Mouse (Mus musculus) intestine, embryonic 16.5 days (tissue): Measurements from ENCODE around the gene Ube4b. TPM values are rescaled to one million over a fixed set of nuclear protein-coding genes. Genes with fewer than 3 reads are reported as not detected.

Experiments
- ATAC-seq: fragments of 200-750 bp; cut with Nextera tagmentation; 2 replicates; pipeline ENCODE4 v1.8.0; 2017; ENCODE audit warnings: moderate TSS enrichment, moderate library complexity
- H3K27ac ChIP-seq: fragments of 300-500 bp; sonication (generic); 2 replicates; pipeline ENCODE4 v1.5.1; 2014; ENCODE audit warnings: mild to moderate bottlenecking, low read length
- H3K27me3 ChIP-seq: fragments of 300-500 bp; sonication (generic); replicated peaks from 2 replicates; pipeline ENCODE4 v1.6.1; 2014; ENCODE audit warnings: low read length, control low read depth, mixed read lengths; ENCODE audit not compliant: control insufficient read depth, insufficient read depth
- H3K36me3 ChIP-seq: fragments of 300-500 bp; sonication (generic); 2 replicates; pipeline ENCODE4 v1.6.1; 2014; ENCODE audit warnings: low read length, control low read depth; ENCODE audit not compliant: control insufficient read depth, insufficient read depth
- H3K4me1 ChIP-seq: fragments of 300-500 bp; sonication (generic); 2 replicates; pipeline ENCODE4 v1.6.1; 2014; ENCODE audit warnings: low read length, control low read depth, mixed read lengths; ENCODE audit not compliant: control insufficient read depth, insufficient read depth
- H3K4me2 ChIP-seq: fragments of 300-500 bp; sonication (generic); 2 replicates; pipeline ENCODE4 v1.6.1; 2014; ENCODE audit warnings: low read depth, low read length, control low read depth
- H3K4me3 ChIP-seq: fragments of 300-500 bp; sonication (generic); 2 replicates; pipeline ENCODE4 v1.5.1; 2014; ENCODE audit warnings: mild to moderate bottlenecking, low read length
- H3K9ac ChIP-seq: fragments of 300-500 bp; sonication (generic); 2 replicates; pipeline ENCODE4 v1.6.1; 2014; ENCODE audit warnings: low read depth, low read length
- H3K9me3 ChIP-seq: fragments of 300-500 bp; sonication (generic); 2 replicates; pipeline ENCODE4 v1.6.1; 2016; ENCODE audit warnings: low read length, control low read depth; ENCODE audit not compliant: control insufficient read depth
- WGBS: fragments of 180-500 bp; shearing (Covaris S2); extraction: QIAGEN DNeasy Blood & Tissue Kit; methylation state at CpG from one replicate; pipeline ENCODE4 v1.1.7; 2014; 5-methylcytosine and 5-hydroxymethylcytosine counted together
- polyA plus RNA-seq: library from polyadenylated mRNA; unstranded; fragments of >200 nt; fragmentation: Nextera tagmentation; extraction: Ambion mirVana; gene quantifications from 2 replicates; pipeline ENCODE4 v1.2.1, GENCODE M21; 2015

The Ube4b gene
- polyA plus RNA-seq, 1 experiment from 2014 or later = 31.1 TPM

DNA sequence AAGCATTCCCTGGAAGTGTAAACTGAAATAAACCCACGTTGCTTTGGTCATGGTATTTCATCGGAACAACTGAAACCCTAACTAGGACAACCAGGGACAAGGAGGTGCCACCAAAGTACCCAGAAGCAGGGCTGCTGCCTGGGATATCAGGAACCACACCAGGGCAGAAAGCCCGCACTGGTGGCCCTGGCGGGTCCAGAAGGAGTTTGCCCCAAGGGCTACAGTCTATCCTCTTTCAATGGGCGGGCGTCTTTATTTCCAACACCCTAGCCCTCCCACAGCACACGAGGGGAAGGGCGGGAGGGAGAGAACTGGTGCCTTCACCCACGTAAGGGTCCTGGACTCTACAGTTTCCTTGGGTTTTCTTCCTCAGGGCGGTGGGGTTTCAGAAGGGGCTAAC, 10.1 kb downstream of the Ube4b start:
- Histone ChIP-seq H3K9ac (0 out of 2 replicates have a peak overlapping the region, but pooled peaks have one; percentile 14), H3K4me2 (no peak overlapping the region), H3K4me3 (no peak overlapping the region), H3K27ac (peak overlapping the region; percentile 84), H3K9me3 (no peaks in the 10 kb centered on the region), H3K27me3 (no peaks in the 10 kb centered on the region), H3K4me1 (peaks cover 42% of the 10 kb centered on the region), H3K36me3 (peaks cover 3% of the 10 kb centered on the region; the same call in 1 of the 2 replicates)
- ATAC-seq = no peak
- 66% methylated on average over 10 of the region's 10 CpGs for WGBS

DNA sequence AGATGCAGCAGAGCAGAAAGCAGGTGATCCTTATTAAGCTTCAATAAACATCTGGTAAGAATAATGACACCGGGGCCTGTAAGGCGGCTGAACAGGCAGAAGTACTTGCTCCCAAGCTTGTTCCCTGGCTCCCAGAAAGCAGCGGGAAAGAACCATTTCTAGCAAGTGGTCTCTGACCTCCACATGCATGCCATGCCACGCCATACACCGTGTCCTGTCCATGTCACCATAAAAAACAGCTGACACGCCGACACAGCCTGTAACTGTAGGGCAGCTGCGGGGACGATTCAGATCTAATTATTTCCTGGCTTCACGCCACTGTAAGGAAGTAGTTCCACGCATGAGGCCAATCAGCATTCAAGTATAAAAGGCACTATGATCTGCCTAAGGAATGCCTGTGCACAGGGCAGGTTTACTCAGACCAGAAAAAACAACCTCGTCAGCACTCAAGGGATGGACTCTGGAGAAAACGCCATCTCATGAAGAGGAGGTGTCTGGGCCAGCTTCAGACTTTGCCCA, 10.8 kb downstream of the Ube4b start:
- Histone ChIP-seq H3K4me1 (peaks cover 39% of the 10 kb centered on the region), H3K9ac (0 out of 2 replicates have a peak overlapping the region, but pooled peaks have one; percentile 14), H3K27me3 (no peaks in the 10 kb centered on the region), H3K4me3 (no peak overlapping the region), H3K9me3 (no peaks in the 10 kb centered on the region), H3K4me2 (peak overlapping the region; percentile 22), H3K36me3 (peaks cover 3% of the 10 kb centered on the region), H3K27ac (peak overlapping the region; percentile 84)
- WGBS = 43% methylated on average over 13 of the region's 13 CpGs
- ATAC-seq = peak; percentile 87

DNA sequence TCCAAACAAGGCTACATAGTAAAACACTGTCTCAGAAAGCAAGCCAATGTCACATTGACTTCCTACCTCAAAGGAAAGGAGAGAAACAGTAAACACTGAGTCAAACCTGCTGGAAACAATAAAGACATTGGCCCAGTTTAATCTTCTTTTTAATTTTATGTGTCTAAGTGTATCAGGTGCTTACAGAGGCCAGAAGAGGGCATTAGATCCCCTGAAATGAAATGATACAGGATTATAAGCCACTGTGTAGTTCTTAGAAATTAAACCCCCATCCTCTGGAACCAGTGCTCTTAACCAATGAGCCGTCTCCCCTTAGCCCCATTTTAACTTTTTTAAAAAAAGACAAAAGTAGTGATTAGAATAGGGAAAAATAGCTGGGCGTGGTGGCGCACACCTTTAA, 12.3 kb downstream of the Ube4b start:
- Histone ChIP-seq H3K27ac (no peak overlapping the region), H3K27me3 (no peaks in the 10 kb centered on the region), H3K4me3 (no peak overlapping the region), H3K9ac (no peak overlapping the region), H3K9me3 (no peaks in the 10 kb centered on the region), H3K4me1 (peaks cover 39% of the 10 kb centered on the region), H3K4me2 (no peak overlapping the region), H3K36me3 (peaks cover 5% of the 10 kb centered on the region)
- no peak for ATAC-seq
- 93% methylated on average over 3 of the region's 3 CpGs for WGBS

DNA sequence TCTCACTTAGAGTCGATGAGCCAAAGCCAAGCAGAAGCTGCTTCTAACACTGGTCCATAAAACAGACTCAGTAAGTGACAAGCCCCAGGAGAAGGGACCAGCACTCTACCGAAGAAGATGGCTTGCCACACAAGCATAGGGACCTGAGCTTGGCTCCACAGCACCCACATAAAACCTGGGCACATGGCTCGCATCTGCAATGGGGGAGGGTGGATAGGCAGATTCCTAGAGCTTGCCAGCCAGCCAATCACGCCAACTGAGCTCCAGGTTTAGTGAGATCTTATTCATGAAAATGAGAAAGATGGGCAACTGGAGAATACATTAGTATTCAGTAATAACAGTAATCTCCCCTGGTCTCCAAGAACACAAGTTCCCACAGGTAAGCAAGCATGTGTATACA, 16.8 kb downstream of the Ube4b start:
- H3K4me1 ChIP-seq = peaks cover 5% of the 10 kb centered on the region; the same call in 1 of the 2 replicates
- no peak overlapping the region for H3K4me2 ChIP-seq
- no peak overlapping the region for H3K4me3 ChIP-seq
- H3K27ac ChIP-seq = no peak overlapping the region
- H3K9ac ChIP-seq = no peak overlapping the region
- no peaks in the 10 kb centered on the region for H3K27me3 ChIP-seq
- ATAC-seq = no peak
- 86% methylated on average over 4 of the region's 4 CpGs for WGBS
- H3K9me3 ChIP-seq = no peaks in the 10 kb centered on the region
- peaks cover 5% of the 10 kb centered on the region for H3K36me3 ChIP-seq

DNA sequence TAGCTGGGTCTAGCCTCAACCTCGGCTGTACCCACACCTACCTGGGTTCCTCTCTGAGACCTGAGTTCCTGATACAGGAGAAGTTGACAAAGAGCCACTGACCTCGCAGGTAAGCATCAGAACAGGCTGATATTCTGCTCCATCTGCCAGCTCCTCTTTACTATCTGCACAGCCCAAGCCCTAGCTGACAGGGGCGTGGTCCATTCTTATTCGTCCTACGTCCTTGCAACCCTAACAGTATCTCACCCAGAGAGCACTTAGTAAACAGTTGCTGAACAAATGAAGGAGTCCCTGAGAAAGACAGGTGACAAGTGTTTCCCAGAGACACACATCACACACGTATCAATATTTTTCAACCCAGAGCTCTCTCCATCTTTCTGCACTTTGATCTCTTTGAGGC, 18.2 kb downstream of the Ube4b start:
- WGBS = 74% methylated on average over 6 of the region's 6 CpGs
- ATAC-seq = no peak
- Histone ChIP-seq H3K4me3 (no peak overlapping the region), H3K9ac (no peak overlapping the region; the same call in 1 of the 2 replicates), H3K36me3 (peaks cover 5% of the 10 kb centered on the region), H3K4me1 (peaks cover 18% of the 10 kb centered on the region), H3K27ac (peak overlapping the region; percentile 16; the same call in 1 of the 2 replicates), H3K27me3 (no peaks in the 10 kb centered on the region), H3K9me3 (no peaks in the 10 kb centered on the region), H3K4me2 (no peak overlapping the region)

DNA sequence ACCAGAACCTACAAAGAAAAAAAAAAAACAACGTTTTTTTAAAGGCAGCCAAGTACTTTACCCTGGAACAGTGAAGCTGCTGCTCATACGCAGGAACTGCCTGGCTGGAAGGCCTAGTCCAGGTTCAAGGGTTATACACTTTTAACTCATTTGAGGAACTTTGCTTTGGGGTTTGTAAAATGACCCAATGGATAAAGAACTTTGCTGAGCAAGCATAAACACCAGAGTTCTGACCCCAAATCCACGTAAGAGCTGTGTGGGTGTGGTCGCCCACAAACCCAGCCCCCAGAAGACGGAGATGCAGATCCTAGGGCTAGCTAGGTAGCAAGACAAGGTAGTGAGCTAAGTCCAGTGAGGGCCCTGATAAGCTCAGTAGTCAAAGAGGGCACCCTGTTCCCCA, 19.1 kb downstream of the Ube4b start:
- peaks cover 5% of the 10 kb centered on the region for H3K36me3 ChIP-seq
- peak overlapping the region; percentile 16; the same call in 1 of the 2 replicates for H3K27ac ChIP-seq
- 73% methylated on average over 5 of the region's 5 CpGs for WGBS

DNA sequence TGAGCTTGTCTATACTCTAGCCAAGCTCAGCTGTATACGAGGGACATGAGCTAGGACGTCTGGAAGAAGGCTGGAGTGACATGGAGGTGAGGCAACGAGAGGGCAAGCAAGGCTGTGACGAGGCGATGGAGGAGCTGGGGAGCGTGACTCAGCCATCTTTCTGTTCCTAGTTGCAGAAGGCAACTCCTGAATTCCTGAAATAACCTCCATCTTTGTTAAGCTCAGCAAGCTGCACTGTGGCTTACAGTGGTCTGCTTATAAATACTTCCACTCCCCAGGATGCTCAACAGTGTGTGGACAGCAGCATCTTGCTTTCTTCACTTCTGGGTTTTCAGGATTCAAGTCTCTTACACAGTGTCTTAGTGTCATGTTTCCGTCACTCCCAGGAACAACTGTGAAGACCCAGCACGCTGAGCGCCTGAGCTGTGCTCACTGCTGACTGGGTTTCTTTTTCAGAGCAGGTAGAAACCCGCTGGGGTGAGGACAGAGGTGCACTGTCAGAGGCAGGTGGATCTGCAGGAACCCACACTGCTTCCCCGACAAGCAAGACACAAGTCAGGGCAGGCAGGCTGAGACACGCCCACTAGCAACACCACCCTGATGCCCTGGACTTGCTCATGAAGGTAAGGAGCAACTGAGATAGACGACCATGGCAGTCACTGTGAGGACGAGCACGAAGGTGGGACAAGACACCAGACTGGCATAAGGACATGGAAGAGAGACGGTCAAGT, 20.7 kb downstream of the Ube4b start:
- Histone ChIP-seq H3K36me3 (peaks cover 2% of the 10 kb centered on the region), H3K27me3 (no peaks in the 10 kb centered on the region), H3K4me1 (peaks cover 35% of the 10 kb centered on the region), H3K9ac (no peak overlapping the region), H3K4me3 (no peak overlapping the region), H3K4me2 (no peak overlapping the region), H3K9me3 (no peaks in the 10 kb centered on the region), H3K27ac (no peak overlapping the region)
- WGBS = 78% methylated on average over 16 of the region's 16 CpGs
- ATAC-seq = no peak

More for the DNA sequence above, 19.1 kb downstream of the Ube4b start:
- Histone ChIP-seq H3K4me1 (peaks cover 25% of the 10 kb centered on the region), H3K9me3 (no peaks in the 10 kb centered on the region), H3K27me3 (no peaks in the 10 kb centered on the region), H3K4me2 (no peak overlapping the region), H3K4me3 (no peak overlapping the region), H3K9ac (no peak overlapping the region)
- ATAC-seq = no peak

DNA sequence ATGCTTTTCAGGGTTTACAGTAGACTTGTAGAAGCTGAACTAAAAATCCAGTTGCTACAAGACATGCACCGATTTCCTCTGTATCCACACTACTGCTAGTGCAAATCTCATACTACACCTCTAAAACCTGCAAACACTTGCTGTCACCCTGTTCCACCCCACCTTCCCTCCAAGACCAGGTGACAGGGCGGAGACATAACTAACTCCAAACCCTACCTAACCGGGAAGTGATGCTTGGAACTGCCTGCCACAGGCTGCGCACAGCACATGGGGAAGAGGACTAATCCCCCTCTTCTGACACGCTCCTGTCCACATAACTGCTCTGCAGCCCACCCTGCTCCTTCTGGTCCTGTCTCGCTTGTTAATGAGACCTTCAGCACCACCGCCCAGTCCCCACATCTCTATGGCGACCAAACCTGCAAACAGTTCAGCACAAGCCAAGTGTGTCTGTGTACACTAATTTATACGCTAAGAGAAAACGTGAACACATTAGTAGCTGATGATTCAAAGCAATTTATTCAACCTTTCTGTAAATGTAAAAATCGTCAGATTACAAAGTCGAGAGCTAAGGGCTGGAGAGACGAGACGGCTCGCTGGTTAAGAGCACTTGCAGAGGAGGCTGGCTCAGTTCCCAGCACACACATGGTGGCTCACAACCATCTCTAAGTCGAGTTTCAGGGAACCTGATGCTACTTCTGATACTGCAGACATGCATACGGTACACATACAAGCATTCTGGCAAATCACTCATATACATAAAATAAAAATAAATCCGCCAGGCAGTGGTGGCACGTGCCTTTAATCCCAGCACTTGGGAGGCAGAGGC, 21.7 kb downstream of the Ube4b start:
- Histone ChIP-seq H3K9ac (no peak overlapping the region), H3K9me3 (no peaks in the 10 kb centered on the region), H3K27me3 (no peaks in the 10 kb centered on the region), H3K4me2 (no peak overlapping the region), H3K4me3 (no peak overlapping the region), H3K4me1 (peaks cover 38% of the 10 kb centered on the region), H3K27ac (0 out of 2 replicates have a peak overlapping the region, but pooled peaks have one; percentile 11), H3K36me3 (peaks cover 2% of the 10 kb centered on the region; the same call in 1 of the 2 replicates)
- ATAC-seq = no peak
- 53% methylated on average over 19 of the region's 19 CpGs for WGBS

DNA sequence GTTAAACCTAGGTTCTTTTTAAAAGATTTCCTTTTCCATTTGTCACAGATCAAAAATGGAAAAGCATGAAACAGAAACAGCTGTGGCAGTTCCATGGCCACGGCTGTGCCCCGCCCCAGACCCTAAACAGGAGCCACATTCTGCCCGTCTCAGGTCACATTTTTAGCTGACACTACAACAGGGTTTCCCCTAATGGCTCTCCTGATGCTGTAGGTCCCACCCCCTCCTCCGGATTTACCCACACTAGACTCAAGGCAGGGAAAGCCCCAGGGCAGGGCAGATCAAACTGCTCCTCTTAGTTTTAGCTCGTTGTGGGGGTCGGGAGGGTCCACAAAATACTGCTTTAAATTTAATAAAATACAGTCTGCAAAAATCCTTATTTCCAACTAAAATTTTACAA, 23.5 kb downstream of the Ube4b start:
- Histone ChIP-seq H3K9ac (peak overlapping the region; percentile 2; the same call in 1 of the 2 replicates), H3K36me3 (no peaks in the 10 kb centered on the region; the same call in 1 of the 2 replicates), H3K4me1 (peaks cover 50% of the 10 kb centered on the region), H3K27ac (peak overlapping the region; percentile 73), H3K4me2 (peak overlapping the region; percentile 28; the same call in 1 of the 2 replicates), H3K9me3 (no peaks in the 10 kb centered on the region), H3K4me3 (no peak overlapping the region), H3K27me3 (no peaks in the 10 kb centered on the region)
- ATAC-seq = no peak
- WGBS = 29% methylated on average over 6 of the region's 6 CpGs
